Mouse (Mus musculus) ES-Bruce4 (cell line): ENCODE results near the gene Celf2.

ENCODE experiments used
- CTCF ChIP-seq: IDR thresholded peaks from one replicate; pipeline ENCODE4 v1.8.1; 2011; ENCODE audit warnings: low read depth, low read length
- EP300 ChIP-seq: IDR thresholded peaks from 2 replicates; pipeline ENCODE4 v1.6.1; 2011; ENCODE audit warnings: low read depth, low read length; ENCODE audit not compliant: insufficient read depth
- POLR2A ChIP-seq: IDR thresholded peaks from one replicate; pipeline ENCODE4 v1.8.1; 2011; ENCODE audit warnings: low read length; ENCODE audit not compliant: insufficient read depth

GRCm38 (mm10) chr2:6991010-6991421 lies 518.3 kb downstream of the Celf2 start:
- TF ChIP-seq EP300 (no peak), CTCF (no peak), POLR2A (no peak)
